Mouse (Mus musculus) neural tube, embryonic 12.5 days (tissue): ENCODE data around the gene Scnm1. TPM values are rescaled to one million over a fixed set of nuclear protein-coding genes. Genes with fewer than 3 reads are reported as not detected.
A peak's percentile ranks its signal among the peaks of the same experiment; 100 is the strongest.

ENCODE experiments used
- ATAC-seq: fragments of 200-750 bp; cut with Nextera tagmentation; 2 replicates; pipeline ENCODE4 v1.8.0; 2017; ENCODE audit warnings: low read depth, mild to moderate bottlenecking, moderate TSS enrichment, moderate library complexity; ENCODE audit not compliant: low FRiP score
- H3K27ac ChIP-seq: fragments of 300-500 bp; sonication (generic); 2 replicates; pipeline ENCODE4 v1.5.1; 2016
- H3K27me3 ChIP-seq: fragments of 300-500 bp; sonication (generic); replicated peaks from 2 replicates; pipeline ENCODE4 v1.6.1; 2016; ENCODE audit warnings: mild to moderate bottlenecking
- H3K36me3 ChIP-seq: fragments of 300-500 bp; sonication (generic); 2 replicates; pipeline ENCODE4 v1.6.1; 2016; ENCODE audit warnings: mild to moderate bottlenecking
- H3K4me1 ChIP-seq: fragments of 300-500 bp; sonication (generic); 2 replicates; pipeline ENCODE4 v1.6.1; 2016
- H3K4me2 ChIP-seq: fragments of 300-500 bp; sonication (generic); replicated peaks from 2 replicates; pipeline ENCODE4 v1.6.1; 2016; ENCODE audit warnings: mild to moderate bottlenecking
- H3K4me3 ChIP-seq: fragments of 300-500 bp; sonication (generic); 2 replicates; pipeline ENCODE4 v1.5.1; 2016
- H3K9ac ChIP-seq: fragments of 300-500 bp; sonication (generic); 2 replicates; pipeline ENCODE4 v1.6.1; 2016; ENCODE audit warnings: mild to moderate bottlenecking
- H3K9me3 ChIP-seq: fragments of 300-500 bp; sonication (generic); 2 replicates; pipeline ENCODE4 v1.6.1; 2016; ENCODE audit warnings: mild to moderate bottlenecking
- whole genome bisulfite sequencing: fragments of 180-500 bp; shearing (Covaris S2); methylation state at CpG from one replicate; pipeline ENCODE4 v1.1.7; 2016; 5-methylcytosine and 5-hydroxymethylcytosine counted together
- polyA plus RNA-seq: library from polyadenylated mRNA; unstranded; fragments of >200 nt; fragmentation: Nextera tagmentation; extraction: Ambion mirVana; gene quantifications from 2 replicates; pipeline ENCODE4 v1.2.1, GENCODE M21; 2016

Gene Scnm1
- 86.5 and 91.3 TPM in 2 replicates for polyA plus RNA-seq

- H3K36me3 ChIP-seq: peaks cover 13% of the 10 kb centered on the region
- H3K4me2 ChIP-seq: peak within 1 kb of the TSS; percentile 76
- ATAC-seq: peak; percentile 92
- H3K4me1 ChIP-seq: peaks cover 27% of the 10 kb centered on the region
- H3K9me3 ChIP-seq: no peaks in the 10 kb centered on the region
- H3K27ac ChIP-seq: no peak within 1 kb of the TSS
- peak within 1 kb of the TSS; percentile 60 for H3K4me3 ChIP-seq
- peak within 1 kb of the TSS; percentile 59 for H3K9ac ChIP-seq
- H3K27me3 ChIP-seq: no peaks in the 10 kb centered on the region
- under 1% methylated on average over 20 of the region's 20 CpGs for WGBS
Measured at GRCm38 (mm10) chr3:95133680-95134101, at the start of gene Scnm1, which contains the start of gene Lysmd1. TSS of gene Scnm1 (minus strand) at chr3:95134011. TSS of gene Lysmd1 (plus strand) at chr3:95134088.

GRCm38 (mm10) chr3:95181841-95182240, 48.0 kb upstream of the Scnm1 start:
- WGBS: 65% methylated on average over 1 of the region's 1 CpGs
- Histone ChIP-seq H3K4me1 (no peaks in the 10 kb centered on the region), H3K4me3 (no peak overlapping the region), H3K36me3 (peaks cover 20% of the 10 kb centered on the region), H3K4me2 (no peak overlapping the region), H3K27ac (no peak overlapping the region), H3K9ac (no peak overlapping the region), H3K27me3 (no peaks in the 10 kb centered on the region), H3K9me3 (no peaks in the 10 kb centered on the region)
- ATAC-seq: no peak

GRCm38 (mm10) chr3:95179890-95180289, 46.1 kb upstream of the Scnm1 start:
- H3K9ac ChIP-seq: no peak overlapping the region
- 76% methylated on average over 3 of the region's 3 CpGs for WGBS
- H3K27ac ChIP-seq: no peak overlapping the region
- H3K9me3 ChIP-seq: no peaks in the 10 kb centered on the region
- peaks cover 8% of the 10 kb centered on the region; the same call in 1 of the 2 replicates for H3K36me3 ChIP-seq
- no peaks in the 10 kb centered on the region for H3K27me3 ChIP-seq
- no peak overlapping the region for H3K4me2 ChIP-seq
- H3K4me3 ChIP-seq: no peak overlapping the region
- no peaks in the 10 kb centered on the region for H3K4me1 ChIP-seq
- no peak for ATAC-seq

- Histone ChIP-seq H3K27me3 (0 out of 2 replicates have a peak, but pooled peaks cover 3% of the 10 kb centered on the region), H3K9me3 (no peaks in the 10 kb centered on the region), H3K4me2 (no peak overlapping the region), H3K4me3 (no peak overlapping the region), H3K4me1 (no peaks in the 10 kb centered on the region), H3K9ac (no peak overlapping the region), H3K27ac (no peak overlapping the region), H3K36me3 (peaks cover 3% of the 10 kb centered on the region; the same call in 1 of the 2 replicates)
- ATAC-seq: no peak
- WGBS: 91% methylated on average over 5 of the region's 5 CpGs
Measured at GRCm38 (mm10) chr3:95178948-95179347, 45.1 kb upstream of the Scnm1 start.

- no peak overlapping the region for H3K9ac ChIP-seq
- peaks cover 12% of the 10 kb centered on the region for H3K4me1 ChIP-seq
- no peak overlapping the region for H3K4me2 ChIP-seq
- peaks cover 16% of the 10 kb centered on the region for H3K36me3 ChIP-seq
- no peak overlapping the region for H3K27ac ChIP-seq
- H3K27me3 ChIP-seq: peaks cover 16% of the 10 kb centered on the region
- no peak overlapping the region for H3K4me3 ChIP-seq
- no peaks in the 10 kb centered on the region for H3K9me3 ChIP-seq
- ATAC-seq: no peak
- 72% methylated on average over 6 of the region's 6 CpGs for WGBS
Measured at GRCm38 (mm10) chr3:95177583-95177982, 43.8 kb upstream of the Scnm1 start.

- Histone ChIP-seq H3K4me2 (no peak overlapping the region), H3K27ac (no peak overlapping the region), H3K4me1 (peaks cover 14% of the 10 kb centered on the region), H3K9ac (no peak overlapping the region), H3K36me3 (peaks cover 27% of the 10 kb centered on the region), H3K27me3 (peaks cover 27% of the 10 kb centered on the region), H3K4me3 (no peak overlapping the region), H3K9me3 (no peaks in the 10 kb centered on the region)
- ATAC-seq: no peak
- WGBS: 58% methylated on average over 3 of the region's 3 CpGs
Measured at GRCm38 (mm10) chr3:95176500-95176899, 42.7 kb upstream of the Scnm1 start.

GRCm38 (mm10) chr3:95174011-95174592, 40.3 kb upstream of the Scnm1 start:
- peak overlapping the region; percentile 50 for H3K4me2 ChIP-seq
- no peak overlapping the region for H3K27ac ChIP-seq
- peaks cover 51% of the 10 kb centered on the region for H3K27me3 ChIP-seq
- H3K9me3 ChIP-seq: no peaks in the 10 kb centered on the region
- ATAC-seq: peak; percentile 48; the same call in 1 of the 2 replicates
- peaks cover 14% of the 10 kb centered on the region for H3K4me1 ChIP-seq
- H3K4me3 ChIP-seq: no peak overlapping the region
- 5% methylated on average over 16 of the region's 16 CpGs for WGBS
- peaks cover 51% of the 10 kb centered on the region for H3K36me3 ChIP-seq
- H3K9ac ChIP-seq: no peak overlapping the region

- WGBS: 3% methylated on average over 58 of the region's 58 CpGs
- H3K4me1 ChIP-seq: peaks cover 14% of the 10 kb centered on the region
- H3K27me3 ChIP-seq: peaks cover 57% of the 10 kb centered on the region
- ATAC-seq: 0 out of 2 replicates have a peak, but pooled peaks have one; percentile 26
- H3K9ac ChIP-seq: peak overlapping the region; percentile 44; the same call in 1 of the 2 replicates
- H3K9me3 ChIP-seq: no peaks in the 10 kb centered on the region
- peak overlapping the region; percentile 19 for H3K4me3 ChIP-seq
- H3K27ac ChIP-seq: no peak overlapping the region
- peaks cover 58% of the 10 kb centered on the region for H3K36me3 ChIP-seq
- H3K4me2 ChIP-seq: peak overlapping the region; percentile 50
Measured at GRCm38 (mm10) chr3:95173256-95173949, 39.6 kb upstream of the Scnm1 start.

GRCm38 (mm10) chr3:95172526-95173255, 38.9 kb upstream of the Scnm1 start:
- WGBS: 15% methylated on average over 78 of the region's 84 CpGs
- Histone ChIP-seq H3K36me3 (peaks cover 65% of the 10 kb centered on the region), H3K9me3 (no peaks in the 10 kb centered on the region), H3K27ac (no peak overlapping the region), H3K9ac (peak overlapping the region; percentile 44; the same call in 1 of the 2 replicates), H3K4me3 (peak overlapping the region; percentile 19), H3K4me1 (peaks cover 14% of the 10 kb centered on the region), H3K27me3 (peaks cover 62% of the 10 kb centered on the region), H3K4me2 (peak overlapping the region; percentile 50)
- no peak; the same call in 1 of the 2 replicates for ATAC-seq

GRCm38 (mm10) chr3:95171105-95171504, 37.3 kb upstream of the Scnm1 start:
- Histone ChIP-seq H3K9ac (no peak overlapping the region), H3K4me3 (no peak overlapping the region), H3K4me2 (no peak overlapping the region), H3K4me1 (peaks cover 14% of the 10 kb centered on the region), H3K27me3 (peaks cover 62% of the 10 kb centered on the region), H3K36me3 (peaks cover 79% of the 10 kb centered on the region), H3K9me3 (no peaks in the 10 kb centered on the region), H3K27ac (no peak overlapping the region)
- no peak for ATAC-seq
- 82% methylated on average over 6 of the region's 6 CpGs for WGBS

GRCm38 (mm10) chr3:95169996-95170395, 36.2 kb upstream of the Scnm1 start:
- Histone ChIP-seq H3K4me1 (peaks cover 14% of the 10 kb centered on the region), H3K27me3 (peaks cover 62% of the 10 kb centered on the region), H3K36me3 (peaks cover 90% of the 10 kb centered on the region), H3K9ac (no peak overlapping the region), H3K4me2 (no peak overlapping the region), H3K27ac (no peak overlapping the region), H3K4me3 (no peak overlapping the region), H3K9me3 (no peaks in the 10 kb centered on the region)
- WGBS: 90% methylated on average over 10 of the region's 10 CpGs
- no peak for ATAC-seq

GRCm38 (mm10) chr3:95164840-95165239, 31.0 kb upstream of the Scnm1 start:
- H3K9me3 ChIP-seq: no peaks in the 10 kb centered on the region
- H3K27ac ChIP-seq: no peak overlapping the region
- no peak overlapping the region for H3K4me3 ChIP-seq
- peaks cover 57% of the 10 kb centered on the region for H3K36me3 ChIP-seq
- H3K4me2 ChIP-seq: 0 out of 2 replicates have a peak overlapping the region, but pooled peaks have one; percentile 77
- peaks cover 18% of the 10 kb centered on the region for H3K27me3 ChIP-seq
- ATAC-seq: no peak
- peaks cover 33% of the 10 kb centered on the region for H3K4me1 ChIP-seq
- WGBS: 91% methylated on average over 5 of the region's 5 CpGs
- no peak overlapping the region for H3K9ac ChIP-seq
